In the genomic region with DNA sequence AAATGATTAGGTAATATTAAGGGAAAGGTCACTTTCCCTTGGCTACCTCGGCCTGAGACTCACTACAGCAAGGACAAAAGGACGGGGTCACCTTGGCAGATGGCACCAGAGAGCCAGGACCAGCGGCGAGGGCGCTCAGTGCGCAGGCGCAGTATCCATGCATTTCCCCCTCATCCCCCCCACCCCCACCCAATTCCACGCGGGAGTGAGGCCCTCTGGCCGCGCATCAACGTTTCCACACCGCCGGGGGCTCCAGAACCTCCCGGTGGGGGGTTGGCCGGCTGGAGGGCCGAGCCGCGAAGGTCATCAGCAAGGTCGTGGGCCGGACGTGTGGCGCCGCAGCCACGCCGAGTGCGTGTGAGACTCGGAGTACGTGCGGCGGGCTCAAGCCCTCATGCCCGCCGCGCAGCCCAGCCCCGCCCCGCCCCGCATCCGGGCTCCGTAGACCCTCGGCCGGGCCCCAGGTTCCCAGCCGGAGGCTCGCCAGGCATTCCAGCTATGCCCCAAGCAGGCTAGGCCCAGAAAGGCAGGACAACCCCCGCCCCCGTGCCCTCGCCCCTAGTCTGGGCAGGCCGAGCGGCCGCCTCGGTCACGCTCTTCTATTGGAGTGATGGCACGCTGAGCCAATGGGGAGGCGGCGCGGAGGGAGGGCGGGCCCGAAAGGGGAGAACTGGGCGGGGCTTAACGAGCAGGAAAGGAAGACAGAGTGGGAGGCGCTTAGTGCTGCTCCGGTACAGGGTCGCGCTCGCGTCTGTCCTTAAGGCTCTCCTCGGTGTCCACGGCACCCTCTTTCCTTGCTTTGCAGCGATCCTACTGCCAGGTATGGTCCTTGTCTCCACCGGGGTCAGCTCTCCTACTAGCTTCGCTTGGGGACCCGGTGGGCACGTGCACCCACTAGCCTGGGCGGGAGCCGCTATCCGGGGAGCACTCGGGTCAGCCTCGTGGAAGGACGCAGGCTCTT, we compare ENCODE assay signal across 8 mouse cellular contexts. TPM values are rescaled to one million over a fixed set of nuclear protein-coding genes. Genes with fewer than 3 reads are reported as not detected.
A peak's percentile ranks its signal among the peaks of the same experiment; 100 is the strongest.
DNase-seq lines count a peak whose midpoint lies in the region; ATAC-seq and TF ChIP-seq lines count a peak whose summit lies in the region.

Gene Eno1 (plus strand): TSS at position 201 of the 961 bp plus-strand sequence.

- no peak for TF ChIP-seq CTCF in testis, adult 2 months (IDR thresholded peaks at IDR 0.05; ENCODE audit: control insufficient read depth, insufficient read depth, insufficient replicate concordance, low read depth, low read length)

- H3K36me3 ChIP-seq in forebrain, embryonic 11.5 days (ENCODE audit: control insufficient read depth, insufficient read depth, low read length) = peaks cover 5% of the 10 kb centered on the region
- H3K36me3 ChIP-seq in heart, embryonic 16.5 days (ENCODE audit: control insufficient read depth, insufficient read depth) = peaks cover 24% of the 10 kb centered on the region
- H3K36me3 ChIP-seq in liver, embryonic 15.5 days (replicated peaks) = peaks cover 20% of the 10 kb centered on the region
- H3K36me3 ChIP-seq in neural tube, embryonic 12.5 days = peaks cover 13% of the 10 kb centered on the region
- no peaks in the 10 kb centered on the region; the same call in 1 of the 2 replicates for H3K36me3 ChIP-seq in testis, adult 2 months (ENCODE audit: control insufficient read depth, insufficient read depth, low read length)

- peak within 1 kb of the TSS; percentile 77 for H3K4me3 ChIP-seq in forebrain, embryonic 11.5 days (ENCODE audit: low read depth, low read length)
- peak within 1 kb of the TSS; percentile 82 for H3K4me3 ChIP-seq in heart, embryonic 16.5 days (ENCODE audit: low read length)
- peak within 1 kb of the TSS; percentile 88 for H3K4me3 ChIP-seq in liver, embryonic 15.5 days (replicated peaks)
- H3K4me3 ChIP-seq in neural tube, embryonic 12.5 days = peak within 1 kb of the TSS; percentile 74
- peak within 1 kb of the TSS; percentile 94 for H3K4me3 ChIP-seq in testis, adult 2 months (ENCODE audit: control insufficient read depth, low read depth, low read length)

- peak within 1 kb of the TSS; percentile 99 for H3K27ac ChIP-seq in forebrain, embryonic 11.5 days (ENCODE audit: low read depth, low read length)
- H3K27ac ChIP-seq in heart, embryonic 16.5 days (ENCODE audit: low read length) = peak within 1 kb of the TSS; percentile 99
- peak within 1 kb of the TSS; percentile 90 for H3K27ac ChIP-seq in liver, embryonic 15.5 days (replicated peaks)
- peak within 1 kb of the TSS; percentile 93 for H3K27ac ChIP-seq in neural tube, embryonic 12.5 days
- peak within 1 kb of the TSS; percentile 94 for H3K27ac ChIP-seq in testis, adult 2 months (ENCODE audit: control insufficient read depth, insufficient read depth, low read depth, low read length)

- H3K4me2 ChIP-seq in forebrain, embryonic 11.5 days (ENCODE audit: low read depth, low read length, severe bottlenecking) = peak within 1 kb of the TSS; percentile 63
- peak within 1 kb of the TSS; percentile 76 for H3K4me2 ChIP-seq in heart, embryonic 16.5 days (ENCODE audit: low read depth, low read length)
- peak within 1 kb of the TSS; percentile 97 for H3K4me2 ChIP-seq in liver, embryonic 15.5 days
- H3K4me2 ChIP-seq in neural tube, embryonic 12.5 days (replicated peaks) = peak within 1 kb of the TSS; percentile 80

- H3K9ac ChIP-seq in forebrain, embryonic 11.5 days (ENCODE audit: low read length) = peak within 1 kb of the TSS; percentile 90
- peak within 1 kb of the TSS; percentile 87 for H3K9ac ChIP-seq in heart, embryonic 16.5 days (ENCODE audit: low read length)
- H3K9ac ChIP-seq in liver, embryonic 15.5 days = peak within 1 kb of the TSS; percentile 86
- peak within 1 kb of the TSS; percentile 82 for H3K9ac ChIP-seq in neural tube, embryonic 12.5 days

- under 1% methylated on average over 72 of the region's 78 CpGs for WGBS in forebrain, embryonic 11.5 days
- WGBS in heart, embryonic 16.5 days = under 1% methylated on average over 78 of the region's 78 CpGs
- WGBS in liver, embryonic 15.5 days (ENCODE audit: insufficient replicate concordance) = under 1% methylated on average over 77 of the region's 78 CpGs
- WGBS in neural tube, embryonic 12.5 days = under 1% methylated on average over 78 of the region's 78 CpGs

- no peaks in the 10 kb centered on the region for H3K27me3 ChIP-seq in forebrain, embryonic 11.5 days (ENCODE audit: control insufficient read depth, insufficient read depth, low read length)
- no peaks in the 10 kb centered on the region for H3K27me3 ChIP-seq in heart, embryonic 16.5 days (ENCODE audit: control insufficient read depth, insufficient read depth, low read length)
- H3K27me3 ChIP-seq in liver, embryonic 15.5 days = no peaks in the 10 kb centered on the region
- no peaks in the 10 kb centered on the region for H3K27me3 ChIP-seq in neural tube, embryonic 12.5 days (replicated peaks)
- H3K27me3 ChIP-seq in testis, adult 2 months (ENCODE audit: control insufficient read depth, insufficient read depth, low read length) = no peaks in the 10 kb centered on the region

- TF ChIP-seq POLR2A in testis, adult 2 months (IDR thresholded peaks at IDR 0.05; ENCODE audit: control insufficient read depth, low read depth, low read length) = peak; percentile 72; the same call in 1 of the 2 replicates

- no peaks in the 10 kb centered on the region for H3K9me3 ChIP-seq in forebrain, embryonic 11.5 days (ENCODE audit: control insufficient read depth, low read length)
- H3K9me3 ChIP-seq in heart, embryonic 16.5 days (replicated peaks; ENCODE audit: control insufficient read depth, low read length) = no peaks in the 10 kb centered on the region
- no peaks in the 10 kb centered on the region for H3K9me3 ChIP-seq in liver, embryonic 15.5 days (replicated peaks)
- H3K9me3 ChIP-seq in neural tube, embryonic 12.5 days = no peaks in the 10 kb centered on the region

- DNase-seq in CD8-positive naive resting alpha-beta T cell, adult 2 months (ENCODE audit: low read depth in 2 of 2, low spot score in 2 of 2) = peak; percentile 85 to 94
- DNase-seq in c-Kit-positive CD71-negative TER-119-negative erythroid progenitor cells, embryonic 14.5 days (ENCODE audit: low read depth) = peak; percentile 97
- DNase-seq in forebrain, embryonic 11.5 days (ENCODE audit: low spot score) = peak; percentile 100
- DNase-seq in kidney, postnatal 36 days = peak; percentile 97 to 99

- peaks cover 13% of the 10 kb centered on the region for H3K4me1 ChIP-seq in forebrain, embryonic 11.5 days (replicated peaks; ENCODE audit: control insufficient read depth, insufficient read depth, low read length)
- peaks cover 46% of the 10 kb centered on the region for H3K4me1 ChIP-seq in heart, embryonic 16.5 days (ENCODE audit: control insufficient read depth, insufficient read depth, low read length)
- peaks cover 69% of the 10 kb centered on the region for H3K4me1 ChIP-seq in liver, embryonic 15.5 days (replicated peaks)
- H3K4me1 ChIP-seq in neural tube, embryonic 12.5 days = peaks cover 50% of the 10 kb centered on the region
- peaks cover 15% of the 10 kb centered on the region for H3K4me1 ChIP-seq in testis, adult 2 months (ENCODE audit: control insufficient read depth, insufficient read depth, low read length)

- peak; percentile 98 for ATAC-seq in forebrain, embryonic 11.5 days (replicated peaks; ENCODE audit: low FRiP score)
- ATAC-seq in heart, embryonic 16.5 days (replicated peaks; ENCODE audit: extremely low read depth, insufficient read depth, low FRiP score) = peak; percentile 97
- ATAC-seq in liver, embryonic 15.5 days (ENCODE audit: insufficient read depth) = peak; percentile 93
- ATAC-seq in neural tube, embryonic 12.5 days (ENCODE audit: low FRiP score, low read depth) = peak; percentile 96

RNA-seq across cellular contexts. Expression of gene Eno1, which starts in this region (rescaled TPM):
- 1,858 and 1,977 TPM in 2 replicates for polyA plus RNA-seq in forebrain, embryonic 11.5 days (2014; fragmentation: Nextera tagmentation; extraction: Ambion mirVana)
- polyA plus RNA-seq in heart, embryonic 16.5 days (2015; fragmentation: Nextera tagmentation; extraction: Ambion mirVana) = 1,672 and 1,922 TPM in 2 replicates
- 557 and 577 TPM in 2 replicates for polyA plus RNA-seq in liver, embryonic 15.5 days (2015; fragmentation: Nextera tagmentation; extraction: Ambion mirVana)
- polyA plus RNA-seq in neural tube, embryonic 12.5 days (2016; fragmentation: Nextera tagmentation; extraction: Ambion mirVana) = 1,428 and 1,431 TPM in 2 replicates
- polyA plus RNA-seq in testis, adult 2 months (2012; rRNA removed) = 477 and 586 TPM in 2 replicates

Comparison
In these comparisons a context has a peak if more than half of its experiments do, and no peak if none do; other contexts are left out.
1. Peak in every context shown above with its lines: DNase-seq, ATAC-seq, H3K4me3 ChIP-seq and H3K27ac ChIP-seq.